8 mouse cellular contexts compared by ENCODE assay signal in genomic region chr8:19702972-19703709, GRCm38 (mm10). TPM values are rescaled to one million over a fixed set of nuclear protein-coding genes. Genes with fewer than 3 reads are reported as not detected.
A peak's percentile ranks its signal among the peaks of the same experiment; 100 is the strongest.
DNase-seq lines count a peak whose midpoint lies in the region; ATAC-seq and TF ChIP-seq lines count a peak whose summit lies in the region.
"Not testable (repeated sequence)": the region's sequence is repeated elsewhere in the genome, so short reads cannot be mapped to it uniquely, and the experiment has no call there.

No protein-coding gene starts in this region.

- not testable (repeated sequence) for H3K4me1 ChIP-seq in hindbrain, embryonic 11.5 days (replicated peaks; ENCODE audit: control insufficient read depth, insufficient read depth, low read length); lung, embryonic 14.5 days (ENCODE audit: insufficient read depth)

- ATAC-seq in hindbrain, embryonic 11.5 days (ENCODE audit: low FRiP score) = peak; percentile 96
- peak; percentile 90 for ATAC-seq in lung, embryonic 14.5 days (ENCODE audit: insufficient read depth)

- 46% methylated on average over 13 of the region's 13 CpGs for WGBS in hindbrain, embryonic 11.5 days
- WGBS in lung, embryonic 14.5 days = 31% methylated on average over 13 of the region's 13 CpGs

- H3K36me3 ChIP-seq in hindbrain, embryonic 11.5 days (ENCODE audit: control insufficient read depth, insufficient read depth, low read length); lung, embryonic 14.5 days (ENCODE audit: insufficient read depth): not testable (repeated sequence)

- H3K4me2 ChIP-seq in hindbrain, embryonic 11.5 days (replicated peaks; ENCODE audit: low read depth, low read length); lung, embryonic 14.5 days: not testable (repeated sequence)

- H3K27me3 ChIP-seq in hindbrain, embryonic 11.5 days (ENCODE audit: control insufficient read depth, insufficient read depth, low read length); lung, embryonic 14.5 days (ENCODE audit: insufficient read depth, low read length): not testable (repeated sequence)

- H3K4me3 ChIP-seq in hindbrain, embryonic 11.5 days (ENCODE audit: low read depth, low read length); lung, embryonic 14.5 days (ENCODE audit: low read depth, low read length): not testable (repeated sequence)

- not testable (repeated sequence) for H3K27ac ChIP-seq in hindbrain, embryonic 11.5 days (ENCODE audit: low read depth, low read length); lung, embryonic 14.5 days (ENCODE audit: low read depth)

- not testable (repeated sequence) for H3K9ac ChIP-seq in hindbrain, embryonic 11.5 days (ENCODE audit: low read depth, low read length); lung, embryonic 14.5 days

- not testable (repeated sequence) for H3K9me3 ChIP-seq in hindbrain, embryonic 11.5 days (ENCODE audit: control insufficient read depth, low read length); lung, embryonic 14.5 days (ENCODE audit: low read depth, low read length)

- peak; percentile 61 for TF ChIP-seq CTCF in lung, embryonic 14.5 days (IDR thresholded peaks at IDR 0.05; ENCODE audit: low read depth)

- peak; percentile 44 for DNase-seq in Muller cell, postnatal 12 days (ENCODE audit: inconsistent ontology term)
- DNase-seq in cerebellum, postnatal 14 days = peak; percentile 91 to 93
- DNase-seq in frontal cortex, postnatal 14 days (ENCODE audit: low spot score in 2 of 2) = peak; percentile 82 to 98
- DNase-seq in hindbrain, embryonic 11.5 days (ENCODE audit: low spot score) = peak; percentile 96
- peak; percentile 94 for DNase-seq in layer of hippocampus, adult 9-10 months (ENCODE audit: low spot score)
- peak; percentile 99 for DNase-seq in lung, embryonic 14.5 days
- peak; percentile 87 for DNase-seq in ovary, postnatal 14 days (ENCODE audit: low spot score)
- DNase-seq in thymus, postnatal 25 days = peak; percentile 65

RNA-seq across cellular contexts. Expression of gene 4930467E23Rik, which starts 26.2 kb away (rescaled TPM):
- 0.06 TPM in 1 of 2 replicates, not detected in the other for polyA plus RNA-seq in hindbrain, embryonic 11.5 days (2014; fragmentation: Nextera tagmentation; extraction: Ambion mirVana)
- 0.14 TPM in 1 of 2 replicates, not detected in the other for polyA plus RNA-seq in lung, embryonic 14.5 days (2014; fragmentation: Nextera tagmentation; extraction: Ambion mirVana)

Comparison
In these comparisons a context has a peak if more than half of its experiments do, and no peak if none do; other contexts are left out.
1. DNase-seq: peak in every context shown above with its lines; median percentile 99 in lung, embryonic 14.5 days; 96 in hindbrain, embryonic 11.5 days; 94 in layer of hippocampus, adult 9-10 months; 92 in cerebellum, postnatal 14 days; 90 in frontal cortex, postnatal 14 days; 87 in ovary, postnatal 14 days; 65 in thymus, postnatal 25 days; 44 in Muller cell, postnatal 12 days.